Mouse (Mus musculus): ENCODE measurements around the gene Cdon. TPM values are rescaled to one million over a fixed set of nuclear protein-coding genes. Genes with fewer than 3 reads are reported as not detected.

Gene Cdon
- total and polyA plus RNA-seq, 3 experiments: 1.8 to 2.9 (median 2.3) TPM

DNA sequence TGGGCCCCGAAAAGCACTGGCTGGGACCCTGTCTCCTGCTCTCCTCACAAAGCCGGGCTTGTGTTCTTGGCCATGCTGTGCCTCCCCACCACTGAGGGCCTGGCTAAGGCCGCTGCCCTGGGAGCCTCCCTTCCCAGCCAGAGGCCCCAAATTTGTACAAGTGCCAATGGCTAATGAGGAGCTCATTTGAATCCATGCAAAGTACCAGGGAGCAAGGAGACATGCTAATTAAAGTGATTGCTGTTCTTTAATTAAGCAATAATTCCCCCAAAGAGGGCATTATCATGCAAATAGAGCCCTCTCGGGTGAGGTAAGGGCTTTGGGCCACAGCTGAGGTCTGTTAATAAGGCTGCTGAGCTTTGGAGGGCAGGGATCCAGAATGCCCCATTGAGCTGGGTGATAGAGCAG is 18.3 kb upstream of the Cdon start:
- TF ChIP-seq JUND (conservative IDR thresholded peaks at IDR 0.05; ENCODE audit: low read depth, low read length) (no peak), MAZ (IDR thresholded peaks at IDR 0.05; ENCODE audit: low read depth, low read length) (no peak), MAFK (IDR thresholded peaks at IDR 0.05; ENCODE audit: insufficient replicate concordance, low read length) (no peak), USF1 (IDR thresholded peaks at IDR 0.05; ENCODE audit: low read depth, low read length) (no peak), CHD1 (IDR thresholded peaks at IDR 0.05; ENCODE audit: low read depth, low read length) (no peak), ZC3H11A (IDR thresholded peaks at IDR 0.05; ENCODE audit: low read depth, low read length) (no peak)
- dilution Hi-C loops (cut with MboI; ENCODE audit: extremely low pct_ligation_motif_present, extremely low pct_unique_long_range_greater_than_20kb, low sequenced_read_pairs) (no loop called here), in situ Hi-C loops (cut with MboI; ENCODE audit: low pct_ligation_motif_present, low pct_unique_long_range_greater_than_20kb, low sequenced_read_pairs) (no loop called here)
- no peaks in the 10 kb centered on the region for H3K79me2 ChIP-seq (replicated peaks; ENCODE audit: control insufficient read depth, extremely low read depth, insufficient read depth, poor library complexity, severe bottlenecking)
- no peaks in the 10 kb centered on the region for H3K9me3 ChIP-seq (replicated peaks; ENCODE audit: low read length)
- H3K4me1 ChIP-seq (ENCODE audit: control insufficient read depth in 1 of 2, insufficient read depth in 2 of 2): no peaks in the 10 kb centered on the region
- H3K4me3 ChIP-seq (replicated peaks in 1 of 3; ENCODE audit: low read depth in 2 of 3, low read length in 2 of 3, poor library complexity in 1 of 3): no peak overlapping the region
- no peak overlapping the region for H3K27ac ChIP-seq (ENCODE audit: insufficient read depth, low read depth)
- H3K36me3 ChIP-seq (replicated peaks in 1 of 2; ENCODE audit: control insufficient read depth in 1 of 2, insufficient read depth in 1 of 2, low read length in 1 of 2): no peaks in the 10 kb centered on the region
- DNase-seq (ENCODE audit: extremely low read depth): no peak
- H3K27me3 ChIP-seq (replicated peaks): no peaks in the 10 kb centered on the region
- H3K4me2 ChIP-seq (ENCODE audit: insufficient read depth, low read depth, poor library complexity, severe bottlenecking): no peak overlapping the region
- no peak overlapping the region for H3K9ac ChIP-seq (ENCODE audit: insufficient read depth, low read depth)

GRCm38 (mm10) chr9:35403490-35403889 is 17.4 kb upstream of the Cdon start:
- peaks cover under 1% of the 10 kb centered on the region for H3K27me3 ChIP-seq (replicated peaks)
- H3K79me2 ChIP-seq (replicated peaks; ENCODE audit: control insufficient read depth, extremely low read depth, insufficient read depth, poor library complexity, severe bottlenecking): no peaks in the 10 kb centered on the region
- H3K36me3 ChIP-seq (replicated peaks in 1 of 2; ENCODE audit: control insufficient read depth in 1 of 2, insufficient read depth in 1 of 2, low read length in 1 of 2): no peaks in the 10 kb centered on the region
- TF ChIP-seq NELFE (IDR thresholded peaks at IDR 0.05; ENCODE audit: low read depth, low read length) (no peak), MAFK (IDR thresholded peaks at IDR 0.05; ENCODE audit: insufficient replicate concordance, low read length) (0 out of 2 replicates have a peak, but pooled peaks have one; percentile 59)
- H3K4me3 ChIP-seq (replicated peaks in 1 of 3; ENCODE audit: low read depth in 2 of 3, low read length in 2 of 3, poor library complexity in 1 of 3): no peak overlapping the region
- no peak for DNase-seq (ENCODE audit: extremely low read depth)
- in situ Hi-C loops (cut with MboI; ENCODE audit: low pct_ligation_motif_present, low pct_unique_long_range_greater_than_20kb, low sequenced_read_pairs) (no loop called here), dilution Hi-C loops (cut with MboI; ENCODE audit: extremely low pct_ligation_motif_present, extremely low pct_unique_long_range_greater_than_20kb, low sequenced_read_pairs) (no loop called here)
- H3K27ac ChIP-seq (ENCODE audit: insufficient read depth, low read depth): no peak overlapping the region
- H3K9me3 ChIP-seq (replicated peaks; ENCODE audit: low read length): no peaks in the 10 kb centered on the region
- H3K9ac ChIP-seq (ENCODE audit: insufficient read depth, low read depth): no peak overlapping the region
- H3K4me1 ChIP-seq (ENCODE audit: control insufficient read depth in 1 of 2, insufficient read depth in 2 of 2): no peaks in the 10 kb centered on the region
- no peak overlapping the region for H3K4me2 ChIP-seq (ENCODE audit: insufficient read depth, low read depth, poor library complexity, severe bottlenecking)

GRCm38 (mm10) chr9:35405038-35405905 is 15.7 kb upstream of the Cdon start:
- Histone ChIP-seq H3K4me1 (ENCODE audit: control insufficient read depth in 1 of 2, insufficient read depth in 2 of 2) (no peaks in the 10 kb centered on the region), H3K27ac (ENCODE audit: insufficient read depth, low read depth) (no peak overlapping the region), H3K9me3 (replicated peaks; ENCODE audit: low read length) (no peaks in the 10 kb centered on the region), H3K27me3 (replicated peaks) (peaks cover 2% of the 10 kb centered on the region), H3K4me3 (replicated peaks in 1 of 3; ENCODE audit: low read depth in 2 of 3, low read length in 2 of 3, poor library complexity in 1 of 3) (no peak overlapping the region), H3K4me2 (ENCODE audit: insufficient read depth, low read depth, poor library complexity, severe bottlenecking) (no peak overlapping the region), H3K9ac (ENCODE audit: insufficient read depth, low read depth) (no peak overlapping the region), H3K79me2 (replicated peaks; ENCODE audit: control insufficient read depth, extremely low read depth, insufficient read depth, poor library complexity, severe bottlenecking) (no peaks in the 10 kb centered on the region), H3K36me3 (replicated peaks in 1 of 2; ENCODE audit: control insufficient read depth in 1 of 2, insufficient read depth in 1 of 2, low read length in 1 of 2) (no peaks in the 10 kb centered on the region)
- DNase-seq (ENCODE audit: extremely low read depth): no peak
- dilution Hi-C loops (cut with MboI; ENCODE audit: extremely low pct_ligation_motif_present, extremely low pct_unique_long_range_greater_than_20kb, low sequenced_read_pairs): no loop called here
- in situ Hi-C loops (cut with MboI; ENCODE audit: low pct_ligation_motif_present, low pct_unique_long_range_greater_than_20kb, low sequenced_read_pairs): no loop called here
- TF ChIP-seq CTCF (conservative IDR thresholded peaks at IDR 0.05 in 1 of 2, IDR thresholded peaks at IDR 0.05 in 1 of 2; ENCODE audit: low read depth in 2 of 2, low read length in 2 of 2) (0 out of 4 replicates have a peak, but pooled peaks of 1 of the 2 experiments have one; percentile 3), MAX (IDR thresholded peaks at IDR 0.05; ENCODE audit: low read length) (no peak)

Data from CH12.LX (cell line).